Mouse (Mus musculus): ENCODE data around the gene Copb2.

The Copb2 gene

GRCm38 (mm10) chr9:98563137-98564126 is at the start of gene Copb2:
Copb2 (plus strand) TSS chr9:98563721.
- peak; percentile 100 for DNase-seq

GRCm38 (mm10) chr9:98523872-98524271 is 39.6 kb upstream of the Copb2 start:
- DNase-seq: no peak

GRCm38 (mm10) chr9:98524786-98525542 is 38.6 kb upstream of the Copb2 start:
- DNase-seq: peak; percentile 75 to 79

GRCm38 (mm10) chr9:98525543-98525924 is 38.0 kb upstream of the Copb2 start:
- DNase-seq: peak in 1 of 2 experiments; percentile 17

- peak; percentile 62 to 67 for DNase-seq
Observed at GRCm38 (mm10) chr9:98527226-98527625, 36.3 kb upstream of the Copb2 start.

- DNase-seq: peak in 1 of 2 experiments; percentile 18
Observed at GRCm38 (mm10) chr9:98529776-98530175, 33.7 kb upstream of the Copb2 start.

GRCm38 (mm10) chr9:98530999-98531398 is 32.5 kb upstream of the Copb2 start:
- no peak for DNase-seq

GRCm38 (mm10) chr9:98534675-98535280 is 28.7 kb upstream of the Copb2 start:
- no peak for DNase-seq

- DNase-seq: no peak
Observed at GRCm38 (mm10) chr9:98535763-98536162, 27.8 kb upstream of the Copb2 start.

GRCm38 (mm10) chr9:98538017-98538712 is 25.4 kb upstream of the Copb2 start:
- no peak for DNase-seq

GRCm38 (mm10) chr9:98538713-98539360 is 24.7 kb upstream of the Copb2 start:
- DNase-seq: peak; percentile 87 to 88

- no peak for DNase-seq
Observed at GRCm38 (mm10) chr9:98544042-98544441, 19.5 kb upstream of the Copb2 start.

- DNase-seq: no peak
Observed at GRCm38 (mm10) chr9:98583852-98584251, 20.3 kb downstream of the Copb2 start.

- DNase-seq: no peak
Observed at GRCm38 (mm10) chr9:98600094-98600493, 36.6 kb downstream of the Copb2 start.

GRCm38 (mm10) chr9:98601156-98601836 is 37.8 kb downstream of the Copb2 start, which contains the start of gene Mrps22:
Mrps22 (minus strand) TSS chr9:98601660.
- DNase-seq: peak; percentile 76 to 83

GRCm38 (mm10) chr9:98601837-98602359 is 38.4 kb downstream of the Copb2 start:
- no peak for DNase-seq

- DNase-seq: no peak
Observed at GRCm38 (mm10) chr9:98604896-98605295, 41.4 kb downstream of the Copb2 start.

- no peak for DNase-seq
Observed at GRCm38 (mm10) chr9:98628480-98628879, 65.0 kb downstream of the Copb2 start.

- no peak for DNase-seq
Observed at GRCm38 (mm10) chr9:98633287-98634162, 70.0 kb downstream of the Copb2 start.

Measured in cerebellum, postnatal 10 days (tissue).